Mouse (Mus musculus) stomach, embryonic 16.5 days (tissue): Measurements from ENCODE around the gene Gprc5c. TPM values are rescaled to one million over a fixed set of nuclear protein-coding genes. Genes with fewer than 3 reads are reported as not detected.
"Not testable (repeated sequence)": the region's sequence is repeated elsewhere in the genome, so short reads cannot be mapped to it uniquely, and the experiment has no call there.

ENCODE experiments used
- ATAC-seq: fragments of 200-750 bp; cut with Nextera tagmentation; 2 replicates; pipeline ENCODE4 v1.8.0; 2017; ENCODE audit warnings: moderate number of reproducible peaks, moderate TSS enrichment; ENCODE audit not compliant: insufficient read depth, low FRiP score
- H3K27ac ChIP-seq: fragments of 300-500 bp; sonication (generic); 2 replicates; pipeline ENCODE4 v1.5.1; 2014; ENCODE audit warnings: low read length
- H3K27me3 ChIP-seq: fragments of 300-500 bp; sonication (generic); 2 replicates; pipeline ENCODE4 v1.6.1; 2014; ENCODE audit warnings: low read length, control low read depth, mixed read lengths; ENCODE audit not compliant: control insufficient read depth, insufficient read depth
- H3K36me3 ChIP-seq: fragments of 300-500 bp; sonication (generic); 2 replicates; pipeline ENCODE4 v1.6.1; 2014; ENCODE audit warnings: low read length; ENCODE audit not compliant: control insufficient read depth, insufficient read depth
- H3K4me1 ChIP-seq: fragments of 300-500 bp; sonication (generic); 2 replicates; pipeline ENCODE4 v1.6.1; 2014; ENCODE audit warnings: low read length, control low read depth, mixed read lengths; ENCODE audit not compliant: control insufficient read depth, insufficient read depth
- H3K4me2 ChIP-seq: fragments of 300-500 bp; sonication (generic); 2 replicates; pipeline ENCODE4 v1.6.1; 2014; ENCODE audit warnings: low read depth, low read length, mixed read lengths
- H3K4me3 ChIP-seq: fragments of 300-500 bp; sonication (generic); replicated peaks from 2 replicates; pipeline ENCODE4 v1.5.1; 2014; ENCODE audit warnings: mild to moderate bottlenecking, low read length
- H3K9ac ChIP-seq: fragments of 300-500 bp; sonication (generic); 2 replicates; pipeline ENCODE4 v1.6.1; 2014; ENCODE audit warnings: low read length
- H3K9me3 ChIP-seq: fragments of 300-500 bp; sonication (generic); replicated peaks from 2 replicates; pipeline ENCODE4 v1.6.1; 2016; ENCODE audit warnings: low read length, control low read depth; ENCODE audit not compliant: control insufficient read depth
- WGBS: fragments of 180-500 bp; shearing (Covaris S2); extraction: QIAGEN DNeasy Blood & Tissue Kit; methylation state at CpG from one replicate; pipeline ENCODE4 v1.1.7; 2014; 5-methylcytosine and 5-hydroxymethylcytosine counted together
- polyA plus RNA-seq: library from polyadenylated mRNA; unstranded; fragments of >200 nt; fragmentation: Nextera tagmentation; extraction: Ambion mirVana; gene quantifications from 2 replicates; pipeline ENCODE4 v1.2.1, GENCODE M21; 2015

The Gprc5c gene
- polyA plus RNA-seq, 1 experiment from 2014 or later: 23.0 TPM

- no peaks in the 10 kb centered on the region for H3K27me3 ChIP-seq
- no peaks in the 10 kb centered on the region for H3K9me3 ChIP-seq
- no peak overlapping the region for H3K27ac ChIP-seq
- ATAC-seq: no peak
- H3K4me2 ChIP-seq: no peak overlapping the region
- H3K9ac ChIP-seq: no peak overlapping the region
- H3K4me3 ChIP-seq: no peak overlapping the region
- no peaks in the 10 kb centered on the region for H3K36me3 ChIP-seq
- 59% methylated on average over 4 of the region's 4 CpGs for WGBS
- H3K4me1 ChIP-seq: no peaks in the 10 kb centered on the region
Observed at GRCm38 (mm10) chr11:114907567-114907966, 56.6 kb downstream of the Gprc5c start.

GRCm38 (mm10) chr11:114908086-114908485, 57.1 kb downstream of the Gprc5c start:
- no peaks in the 10 kb centered on the region for H3K9me3 ChIP-seq
- WGBS: 35% methylated on average over 4 of the region's 4 CpGs

GRCm38 (mm10) chr11:114909538-114909937, 58.6 kb downstream of the Gprc5c start:
- not testable (repeated sequence) for H3K4me2 ChIP-seq, H3K36me3 ChIP-seq, H3K27me3 ChIP-seq, H3K9ac ChIP-seq, H3K4me1 ChIP-seq, H3K27ac ChIP-seq, H3K9me3 ChIP-seq, H3K4me3 ChIP-seq, ATAC-seq
- 38% methylated on average over 3 of the region's 3 CpGs for WGBS

More at GRCm38 (mm10) chr11:114908086-114908485, 57.1 kb downstream of the Gprc5c start:
- H3K9ac ChIP-seq: no peak overlapping the region
- H3K27me3 ChIP-seq: no peaks in the 10 kb centered on the region
- H3K4me3 ChIP-seq: no peak overlapping the region
- H3K36me3 ChIP-seq: no peaks in the 10 kb centered on the region
- H3K27ac ChIP-seq: no peak overlapping the region
- H3K4me1 ChIP-seq: no peaks in the 10 kb centered on the region
- ATAC-seq: no peak
- H3K4me2 ChIP-seq: no peak overlapping the region

- 16% methylated on average over 9 of the region's 9 CpGs for WGBS
- Histone ChIP-seq H3K9me3 (no peaks in the 10 kb centered on the region), H3K4me3 (no peak overlapping the region), H3K4me1 (no peaks in the 10 kb centered on the region), H3K27me3 (no peaks in the 10 kb centered on the region), H3K36me3 (no peaks in the 10 kb centered on the region), H3K9ac (no peak overlapping the region), H3K4me2 (no peak overlapping the region), H3K27ac (no peak overlapping the region)
- ATAC-seq: peak; percentile 56
Observed at GRCm38 (mm10) chr11:114912847-114913246, 61.9 kb downstream of the Gprc5c start.

- Histone ChIP-seq H3K36me3 (no peaks in the 10 kb centered on the region), H3K9ac (no peak overlapping the region), H3K9me3 (no peaks in the 10 kb centered on the region), H3K4me1 (no peaks in the 10 kb centered on the region), H3K4me3 (no peak overlapping the region), H3K27me3 (no peaks in the 10 kb centered on the region), H3K27ac (no peak overlapping the region), H3K4me2 (no peak overlapping the region)
- ATAC-seq: no peak
- 32% methylated on average over 7 of the region's 7 CpGs for WGBS
Observed at GRCm38 (mm10) chr11:114914978-114915377, 64.0 kb downstream of the Gprc5c start.

- WGBS: 74% methylated on average over 6 of the region's 6 CpGs
- H3K27me3 ChIP-seq: no peaks in the 10 kb centered on the region
- no peaks in the 10 kb centered on the region for H3K9me3 ChIP-seq
- no peak overlapping the region for H3K9ac ChIP-seq
- H3K4me2 ChIP-seq: no peak overlapping the region
- no peaks in the 10 kb centered on the region for H3K36me3 ChIP-seq
- H3K4me1 ChIP-seq: no peaks in the 10 kb centered on the region
- no peak overlapping the region for H3K4me3 ChIP-seq
- ATAC-seq: no peak
- H3K27ac ChIP-seq: no peak overlapping the region
Observed at GRCm38 (mm10) chr11:114917120-114917519, 66.2 kb downstream of the Gprc5c start.

Other genes starting within 250 kb of the Gprc5c start
- gene Rpl38, start 182.6 kb upstream of the Gprc5c start, polyA plus RNA-seq: 797 and 998 TPM in 2 replicates
- 15.6 and 17.3 TPM in 2 replicates for gene Ttyh2, start 175.7 kb upstream of the Gprc5c start, polyA plus RNA-seq
- 0.25 and 0.84 TPM in 2 replicates for gene Dnaic2, start 123.7 kb upstream of the Gprc5c start, polyA plus RNA-seq
- 0.53 and 0.75 TPM in 2 replicates for gene Kif19a, start 85.8 kb upstream of the Gprc5c start, polyA plus RNA-seq
- gene Btbd17, start 55.2 kb upstream of the Gprc5c start, polyA plus RNA-seq: 0.65 and 1.3 TPM in 2 replicates
- gene Gpr142, start 52.2 kb upstream of the Gprc5c start, polyA plus RNA-seq: 0.36 and 0.41 TPM in 2 replicates
- 2.3 and 2.5 TPM in 2 replicates for gene Cd300a, start 38.9 kb downstream of the Gprc5c start, polyA plus RNA-seq
- gene Cd300lb, start 83.2 kb downstream of the Gprc5c start, polyA plus RNA-seq: 0.74 and 1.2 TPM in 2 replicates
- gene Cd300c, start 118.0 kb downstream of the Gprc5c start, polyA plus RNA-seq: not detected in 2 replicates
- gene Cd300ld, start 138.8 kb downstream of the Gprc5c start, polyA plus RNA-seq: 0.46 and 0.67 TPM in 2 replicates
- 2.2 and 3.8 TPM in 2 replicates for gene Cd300c2, start 150.7 kb downstream of the Gprc5c start, polyA plus RNA-seq
- not detected in 2 replicates for gene Cd300ld2, start 165.0 kb downstream of the Gprc5c start, polyA plus RNA-seq
- not detected in 2 replicates for gene Cd300ld4, start 175.9 kb downstream of the Gprc5c start, polyA plus RNA-seq
- gene Cd300ld5, start 186.6 kb downstream of the Gprc5c start, polyA plus RNA-seq: not detected in 2 replicates
- gene Cd300ld3, start 197.3 kb downstream of the Gprc5c start, polyA plus RNA-seq: not detected in 2 replicates
- gene Cd300e, start 211.0 kb downstream of the Gprc5c start, polyA plus RNA-seq: 0.26 TPM in 1 of 2 replicates, not detected in the other
- 2.2 and 2.3 TPM in 2 replicates for gene Rab37, start 240.3 kb downstream of the Gprc5c start, polyA plus RNA-seq